Mouse (Mus musculus): ENCODE measurements around the gene Neurod2. TPM values are rescaled to one million over a fixed set of nuclear protein-coding genes. Genes with fewer than 3 reads are reported as not detected.

Neurod2 gene
- total RNA-seq, 2 experiments from 2014 or later, result not detected

- DNase-seq, result no peak
- intact Hi-C loops (cut with DNase I), result loop anchor here (2.0 kb wide), 1 partner anchor 39 kb away; no protein-coding TSS in a partner anchor
Measured at GRCm38 (mm10) chr11:98333981-98334741, 4.7 kb upstream of the Neurod2 start.

GRCm38 (mm10) chr11:98333263-98333696 lies 3.8 kb upstream of the Neurod2 start:
- no peak for DNase-seq
- intact Hi-C loops (cut with DNase I), result loop anchor here (2.0 kb wide), 1 partner anchor 38 kb away; no protein-coding TSS in a partner anchor

GRCm38 (mm10) chr11:98332841-98333240 lies 3.4 kb upstream of the Neurod2 start:
- intact Hi-C loops (cut with DNase I), result loop anchor here (2.0 kb wide), 1 partner anchor 38 kb away; no protein-coding TSS in a partner anchor
- no peak for DNase-seq

- DNase-seq, result no peak
- intact Hi-C loops (cut with DNase I), result loop anchor here (2.0 kb wide), 1 partner anchor 37 kb away; no protein-coding TSS in a partner anchor
Measured at GRCm38 (mm10) chr11:98332186-98332585, 2.7 kb upstream of the Neurod2 start.

GRCm38 (mm10) chr11:98331401-98331800 lies 2.0 kb upstream of the Neurod2 start:
- no peak for DNase-seq
- intact Hi-C loops (cut with DNase I), result no loop called here

GRCm38 (mm10) chr11:98330745-98331204 lies 1.3 kb upstream of the Neurod2 start:
- DNase-seq, result no peak
- intact Hi-C loops (cut with DNase I), result no loop called here

- intact Hi-C loops (cut with DNase I), result no loop called here
- DNase-seq, result no peak
Measured at GRCm38 (mm10) chr11:98329960-98330744, 704 bp upstream of the Neurod2 start.

- intact Hi-C loops (cut with DNase I), result no loop called here
- DNase-seq, result no peak
Measured at GRCm38 (mm10) chr11:98328371-98329069, 928 bp downstream of the Neurod2 start.

- no peak for DNase-seq
- intact Hi-C loops (cut with DNase I), result no loop called here
Measured at GRCm38 (mm10) chr11:98328031-98328370, 1.4 kb downstream of the Neurod2 start.

GRCm38 (mm10) chr11:98327136-98328030 lies 2.1 kb downstream of the Neurod2 start:
- intact Hi-C loops (cut with DNase I), result no loop called here
- no peak for DNase-seq

GRCm38 (mm10) chr11:98326741-98327135 lies 2.7 kb downstream of the Neurod2 start:
- DNase-seq, result no peak
- intact Hi-C loops (cut with DNase I), result no loop called here

GRCm38 (mm10) chr11:98325821-98326218 lies 3.6 kb downstream of the Neurod2 start:
- no peak for DNase-seq
- intact Hi-C loops (cut with DNase I), result no loop called here

- intact Hi-C loops (cut with DNase I), result no loop called here
- no peak for DNase-seq
Measured at GRCm38 (mm10) chr11:98325191-98325820, 4.1 kb downstream of the Neurod2 start.

- intact Hi-C loops (cut with DNase I), result no loop called here
- peak; percentile 45 to 59 for DNase-seq
Measured at GRCm38 (mm10) chr11:98323933-98324332, 5.5 kb downstream of the Neurod2 start.

- intact Hi-C loops (cut with DNase I), result no loop called here
Measured at GRCm38 (mm10) chr11:98323136-98323866, 6.1 kb downstream of the Neurod2 start.

GRCm38 (mm10) chr11:98322159-98322558 lies 7.3 kb downstream of the Neurod2 start:
- DNase-seq, result no peak
- intact Hi-C loops (cut with DNase I), result no loop called here

More at GRCm38 (mm10) chr11:98323136-98323866, 6.1 kb downstream of the Neurod2 start:
- DNase-seq, result no peak

- intact Hi-C loops (cut with DNase I), result no loop called here
- DNase-seq, result no peak
Measured at GRCm38 (mm10) chr11:98321677-98322003, 7.8 kb downstream of the Neurod2 start.

GRCm38 (mm10) chr11:98320806-98321676 lies 8.4 kb downstream of the Neurod2 start:
- DNase-seq, result no peak
- intact Hi-C loops (cut with DNase I), result no loop called here

Measured in heart, postnatal 14 days (tissue).